Mouse (Mus musculus) limb, embryonic 13.5 days (tissue): ENCODE results near the gene Wdr5. TPM values are rescaled to one million over a fixed set of nuclear protein-coding genes. Genes with fewer than 3 reads are reported as not detected.
"Not testable (repeated sequence)": the region's sequence is repeated elsewhere in the genome, so short reads cannot be mapped to it uniquely, and the experiment has no call there.

Source experiments
- ATAC-seq: fragments of 200-750 bp; cut with Nextera tagmentation; 2 replicates; pipeline ENCODE4 v1.8.0; 2017; ENCODE audit warnings: low read depth, moderate number of reproducible peaks, moderate TSS enrichment; ENCODE audit not compliant: low FRiP score
- H3K27ac ChIP-seq: fragments of 300-500 bp; sonication (generic); 2 replicates; pipeline ENCODE4 v1.5.1; 2015; ENCODE audit warnings: inconsistent platforms, mild to moderate bottlenecking, moderate library complexity
- H3K27me3 ChIP-seq: fragments of 300-500 bp; sonication (generic); 2 replicates; pipeline ENCODE4 v1.6.1; 2015; ENCODE audit warnings: mild to moderate bottlenecking, inconsistent platforms
- H3K36me3 ChIP-seq: fragments of 300-500 bp; sonication (generic); 2 replicates; pipeline ENCODE4 v1.6.1; 2015; ENCODE audit warnings: inconsistent platforms, mild to moderate bottlenecking, moderate library complexity
- H3K4me1 ChIP-seq: fragments of 300-500 bp; sonication (generic); 2 replicates; pipeline ENCODE4 v1.6.1; 2015; ENCODE audit warnings: inconsistent platforms
- H3K4me2 ChIP-seq: fragments of 300-500 bp; sonication (generic); replicated peaks from 2 replicates; pipeline ENCODE4 v1.6.1; 2015; ENCODE audit warnings: inconsistent platforms, mild to moderate bottlenecking, moderate library complexity
- H3K4me3 ChIP-seq: fragments of 300-500 bp; sonication (generic); 2 replicates; pipeline ENCODE4 v1.5.1; 2015; ENCODE audit warnings: moderate library complexity, mild to moderate bottlenecking, inconsistent platforms
- H3K9ac ChIP-seq: fragments of 300-500 bp; sonication (generic); 2 replicates; pipeline ENCODE4 v1.6.1; 2015; ENCODE audit warnings: mild to moderate bottlenecking, inconsistent platforms
- H3K9me3 ChIP-seq: fragments of 300-500 bp; sonication (generic); 2 replicates; pipeline ENCODE4 v1.6.1; 2016; ENCODE audit warnings: inconsistent platforms
- WGBS: fragments of 180-500 bp; shearing (Covaris S2); methylation state at CpG from one replicate; pipeline ENCODE4 v1.1.7; 2015; 5-methylcytosine and 5-hydroxymethylcytosine counted together
- polyA plus RNA-seq: library from polyadenylated mRNA; unstranded; fragments of >200 nt; fragmentation: Nextera tagmentation; extraction: Ambion mirVana; gene quantifications from 2 replicates; pipeline ENCODE4 v1.2.1, GENCODE M21; 2015

Wdr5 gene
- polyA plus RNA-seq, 1 experiment from 2014 or later = 62.5 TPM

GRCm38 (mm10) chr2:27541225-27541624 lies 26.3 kb downstream of the Wdr5 start:
- no peaks in the 10 kb centered on the region for H3K9me3 ChIP-seq
- ATAC-seq = no peak
- H3K36me3 ChIP-seq = peaks cover 6% of the 10 kb centered on the region
- no peak overlapping the region for H3K27ac ChIP-seq
- H3K4me3 ChIP-seq = peak overlapping the region; percentile 44; the same call in 1 of the 2 replicates
- H3K9ac ChIP-seq = peak overlapping the region; percentile 68
- WGBS = 91% methylated on average over 3 of the region's 3 CpGs
- H3K27me3 ChIP-seq = no peaks in the 10 kb centered on the region
- peaks cover 13% of the 10 kb centered on the region for H3K4me1 ChIP-seq
- H3K4me2 ChIP-seq = peak overlapping the region; percentile 73

GRCm38 (mm10) chr2:27544613-27545012 lies 29.7 kb downstream of the Wdr5 start:
- H3K27ac ChIP-seq = no peak overlapping the region
- no peak overlapping the region for H3K9ac ChIP-seq
- H3K27me3 ChIP-seq = no peaks in the 10 kb centered on the region
- 84% methylated on average over 6 of the region's 6 CpGs for WGBS
- H3K4me3 ChIP-seq = no peak overlapping the region
- no peak overlapping the region for H3K4me2 ChIP-seq
- no peak for ATAC-seq
- peaks cover 9% of the 10 kb centered on the region for H3K4me1 ChIP-seq
- peaks cover 8% of the 10 kb centered on the region; the same call in 1 of the 2 replicates for H3K9me3 ChIP-seq
- no peaks in the 10 kb centered on the region; the same call in 1 of the 2 replicates for H3K36me3 ChIP-seq

- not testable (repeated sequence) for H3K4me3 ChIP-seq, H3K36me3 ChIP-seq, H3K27me3 ChIP-seq, H3K4me2 ChIP-seq, H3K4me1 ChIP-seq, H3K9me3 ChIP-seq, ATAC-seq, H3K27ac ChIP-seq, H3K9ac ChIP-seq
- WGBS = 77% methylated on average over 3 of the region's 3 CpGs
Observed at GRCm38 (mm10) chr2:27545517-27545916, 30.6 kb downstream of the Wdr5 start.

GRCm38 (mm10) chr2:27546041-27546440 lies 31.1 kb downstream of the Wdr5 start:
- WGBS = 90% methylated on average over 8 of the region's 8 CpGs

GRCm38 (mm10) chr2:27547326-27547725 lies 32.4 kb downstream of the Wdr5 start:
- no peaks in the 10 kb centered on the region for H3K27me3 ChIP-seq
- no peak for ATAC-seq
- H3K36me3 ChIP-seq = no peaks in the 10 kb centered on the region; the same call in 1 of the 2 replicates
- H3K4me1 ChIP-seq = no peaks in the 10 kb centered on the region
- H3K4me2 ChIP-seq = no peak overlapping the region
- H3K4me3 ChIP-seq = no peak overlapping the region
- no peak overlapping the region for H3K27ac ChIP-seq
- 25% methylated on average over 1 of the region's 1 CpGs for WGBS
- H3K9ac ChIP-seq = no peak overlapping the region
- peaks cover 8% of the 10 kb centered on the region; the same call in 1 of the 2 replicates for H3K9me3 ChIP-seq

More at GRCm38 (mm10) chr2:27546041-27546440, 31.1 kb downstream of the Wdr5 start:
- not testable (repeated sequence) for H3K4me3 ChIP-seq, H3K4me1 ChIP-seq, H3K9ac ChIP-seq, H3K4me2 ChIP-seq, H3K27ac ChIP-seq, H3K9me3 ChIP-seq, H3K36me3 ChIP-seq, ATAC-seq, H3K27me3 ChIP-seq

GRCm38 (mm10) chr2:27547986-27548385 lies 33.0 kb downstream of the Wdr5 start:
- Histone ChIP-seq H3K27me3 (no peaks in the 10 kb centered on the region), H3K36me3 (no peaks in the 10 kb centered on the region; the same call in 1 of the 2 replicates), H3K4me1 (peaks cover 3% of the 10 kb centered on the region), H3K9me3 (peaks cover 8% of the 10 kb centered on the region; the same call in 1 of the 2 replicates), H3K4me2 (no peak overlapping the region), H3K27ac (no peak overlapping the region), H3K4me3 (no peak overlapping the region), H3K9ac (no peak overlapping the region)
- no peak for ATAC-seq
- 93% methylated on average over 2 of the region's 2 CpGs for WGBS

- H3K4me2 ChIP-seq = no peak overlapping the region
- H3K9ac ChIP-seq = no peak overlapping the region
- H3K4me3 ChIP-seq = no peak overlapping the region
- no peak for ATAC-seq
- peaks cover 8% of the 10 kb centered on the region for H3K4me1 ChIP-seq
- no peaks in the 10 kb centered on the region for H3K27me3 ChIP-seq
- H3K36me3 ChIP-seq = no peaks in the 10 kb centered on the region
- H3K27ac ChIP-seq = no peak overlapping the region
- 75% methylated on average over 1 of the region's 1 CpGs for WGBS
- peaks cover 8% of the 10 kb centered on the region; the same call in 1 of the 2 replicates for H3K9me3 ChIP-seq
Observed at GRCm38 (mm10) chr2:27548664-27549369, 33.9 kb downstream of the Wdr5 start.

- Histone ChIP-seq H3K4me1 (peaks cover 8% of the 10 kb centered on the region), H3K4me3 (no peak overlapping the region), H3K36me3 (no peaks in the 10 kb centered on the region), H3K4me2 (no peak overlapping the region), H3K9me3 (0 out of 2 replicates have a peak, but pooled peaks cover 2% of the 10 kb centered on the region), H3K27me3 (no peaks in the 10 kb centered on the region), H3K27ac (no peak overlapping the region), H3K9ac (peak overlapping the region; percentile 43; the same call in 1 of the 2 replicates)
- peak; percentile 32; the same call in 1 of the 2 replicates for ATAC-seq
- 18% methylated on average over 7 of the region's 7 CpGs for WGBS
Observed at GRCm38 (mm10) chr2:27552620-27553287, 37.8 kb downstream of the Wdr5 start.

- WGBS = 83% methylated on average over 9 of the region's 9 CpGs
- Histone ChIP-seq H3K27me3 (no peaks in the 10 kb centered on the region), H3K9ac (no peak overlapping the region), H3K36me3 (no peaks in the 10 kb centered on the region), H3K4me3 (no peak overlapping the region), H3K9me3 (no peaks in the 10 kb centered on the region), H3K4me2 (no peak overlapping the region), H3K4me1 (peaks cover 16% of the 10 kb centered on the region), H3K27ac (no peak overlapping the region)
- no peak for ATAC-seq
Observed at GRCm38 (mm10) chr2:27554308-27554707, 39.4 kb downstream of the Wdr5 start.

- 89% methylated on average over 6 of the region's 6 CpGs for WGBS
- no peaks in the 10 kb centered on the region for H3K36me3 ChIP-seq
- no peak for ATAC-seq
Observed at GRCm38 (mm10) chr2:27556921-27557320, 42.0 kb downstream of the Wdr5 start.

GRCm38 (mm10) chr2:27560708-27561123 lies 45.8 kb downstream of the Wdr5 start:
- Histone ChIP-seq H3K36me3 (no peaks in the 10 kb centered on the region), H3K27ac (no peak overlapping the region), H3K4me2 (no peak overlapping the region), H3K9me3 (no peaks in the 10 kb centered on the region), H3K4me1 (peaks cover 24% of the 10 kb centered on the region; the same call in 1 of the 2 replicates), H3K27me3 (no peaks in the 10 kb centered on the region), H3K9ac (no peak overlapping the region), H3K4me3 (no peak overlapping the region)
- 80% methylated on average over 7 of the region's 7 CpGs for WGBS
- ATAC-seq = no peak

More at GRCm38 (mm10) chr2:27556921-27557320, 42.0 kb downstream of the Wdr5 start:
- Histone ChIP-seq H3K9ac (no peak overlapping the region), H3K4me3 (no peak overlapping the region), H3K4me1 (peaks cover 17% of the 10 kb centered on the region), H3K27ac (no peak overlapping the region), H3K27me3 (no peaks in the 10 kb centered on the region), H3K4me2 (no peak overlapping the region), H3K9me3 (no peaks in the 10 kb centered on the region)

- H3K27me3 ChIP-seq = no peaks in the 10 kb centered on the region
- WGBS = 92% methylated on average over 1 of the region's 1 CpGs
- ATAC-seq = no peak
Observed at GRCm38 (mm10) chr2:27561159-27561558, 46.2 kb downstream of the Wdr5 start.

More at GRCm38 (mm10) chr2:27561159-27561558, 46.2 kb downstream of the Wdr5 start:
- Histone ChIP-seq H3K36me3 (no peaks in the 10 kb centered on the region), H3K4me3 (no peak overlapping the region), H3K27ac (no peak overlapping the region), H3K9ac (no peak overlapping the region), H3K4me1 (peaks cover 24% of the 10 kb centered on the region; the same call in 1 of the 2 replicates), H3K4me2 (no peak overlapping the region), H3K9me3 (no peaks in the 10 kb centered on the region)
